Mouse (Mus musculus): Measurements from ENCODE around the gene Lsm10. TPM values are rescaled to one million over a fixed set of nuclear protein-coding genes. Genes with fewer than 3 reads are reported as not detected.
"Not testable (repeated sequence)": the region's sequence is repeated elsewhere in the genome, so short reads cannot be mapped to it uniquely, and the experiment has no call there.

The Lsm10 gene
- polyA plus RNA-seq, 1 experiment: 22.2 TPM

DNA sequence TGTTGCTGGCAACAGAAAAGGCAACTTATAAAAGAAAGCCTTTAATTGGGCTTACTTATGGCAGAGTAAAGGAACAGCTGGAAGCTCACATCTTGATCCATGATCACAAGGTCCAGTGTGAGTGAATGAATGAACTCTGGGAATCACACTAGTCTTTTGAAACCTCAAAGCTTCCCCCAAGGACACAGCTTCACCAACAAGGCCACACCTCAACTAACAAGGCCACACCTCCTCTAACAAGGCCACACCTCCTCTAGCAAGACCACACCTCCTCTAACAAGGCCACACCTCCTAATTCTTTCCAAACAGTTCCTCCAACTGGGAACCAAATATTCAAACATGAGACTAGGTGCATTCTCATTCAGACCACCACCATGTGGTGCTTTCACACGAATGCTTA is 14.8 kb upstream of the Lsm10 start:
- no peak overlapping the region for H3K4me3 ChIP-seq (ENCODE audit: extremely low read depth, insufficient read depth, insufficient read length)
- WGBS: 88% methylated on average over 1 of the region's 1 CpGs
- H3K36me3 ChIP-seq (ENCODE audit: control insufficient read depth, insufficient read depth, low read length): no peaks in the 10 kb centered on the region
- TF ChIP-seq POLR2A (IDR thresholded peaks at IDR 0.05; ENCODE audit: low read depth, low read length): no peak
- TF ChIP-seq CTCF (IDR thresholded peaks at IDR 0.05; ENCODE audit: extremely low read depth, insufficient read depth, insufficient read length, insufficient replicate concordance): no peak
- no peak for DNase-seq (ENCODE audit: low read depth in 1 of 2, low spot score in 2 of 2)
- H3K27ac ChIP-seq (ENCODE audit: insufficient read depth, low read length): no peak overlapping the region
- H3K27me3 ChIP-seq (ENCODE audit: control insufficient read depth, insufficient read depth, low read length): no peaks in the 10 kb centered on the region
- no peaks in the 10 kb centered on the region; the same call in 1 of the 2 replicates for H3K4me1 ChIP-seq (ENCODE audit: control insufficient read depth, insufficient read depth, insufficient read length)

DNA sequence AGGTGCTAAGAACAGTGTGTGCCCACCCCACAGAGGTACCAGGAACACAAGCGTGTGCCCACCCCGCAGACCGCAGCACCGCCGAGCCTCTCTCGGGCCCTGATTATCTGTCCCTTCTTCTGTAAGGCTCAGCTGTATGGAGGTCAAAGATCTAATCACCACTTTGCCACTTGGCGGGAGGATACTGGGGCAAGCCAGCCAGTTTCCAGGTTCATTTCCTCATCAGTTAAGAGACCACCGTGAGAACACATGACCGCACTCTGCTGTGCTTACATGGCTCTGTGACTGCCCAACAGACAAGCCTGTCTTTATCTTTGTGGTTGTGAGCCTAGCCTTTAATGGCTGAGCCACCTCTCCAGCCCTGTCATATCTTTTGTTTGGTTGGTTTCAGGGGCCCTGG is 13.4 kb upstream of the Lsm10 start:
- TF ChIP-seq CTCF (IDR thresholded peaks at IDR 0.05; ENCODE audit: extremely low read depth, insufficient read depth, insufficient read length, insufficient replicate concordance) (no peak), POLR2A (IDR thresholded peaks at IDR 0.05; ENCODE audit: low read depth, low read length) (no peak)
- no peaks in the 10 kb centered on the region for H3K27me3 ChIP-seq (ENCODE audit: control insufficient read depth, insufficient read depth, low read length)
- H3K4me3 ChIP-seq (ENCODE audit: extremely low read depth, insufficient read depth, insufficient read length): no peak overlapping the region
- H3K27ac ChIP-seq (ENCODE audit: insufficient read depth, low read length): no peak overlapping the region
- WGBS: 72% methylated on average over 9 of the region's 9 CpGs
- no peaks in the 10 kb centered on the region for H3K36me3 ChIP-seq (ENCODE audit: control insufficient read depth, insufficient read depth, low read length)
- DNase-seq (ENCODE audit: low read depth in 1 of 2, low spot score in 2 of 2): no peak
- no peaks in the 10 kb centered on the region; the same call in 1 of the 2 replicates for H3K4me1 ChIP-seq (ENCODE audit: control insufficient read depth, insufficient read depth, insufficient read length)

DNA sequence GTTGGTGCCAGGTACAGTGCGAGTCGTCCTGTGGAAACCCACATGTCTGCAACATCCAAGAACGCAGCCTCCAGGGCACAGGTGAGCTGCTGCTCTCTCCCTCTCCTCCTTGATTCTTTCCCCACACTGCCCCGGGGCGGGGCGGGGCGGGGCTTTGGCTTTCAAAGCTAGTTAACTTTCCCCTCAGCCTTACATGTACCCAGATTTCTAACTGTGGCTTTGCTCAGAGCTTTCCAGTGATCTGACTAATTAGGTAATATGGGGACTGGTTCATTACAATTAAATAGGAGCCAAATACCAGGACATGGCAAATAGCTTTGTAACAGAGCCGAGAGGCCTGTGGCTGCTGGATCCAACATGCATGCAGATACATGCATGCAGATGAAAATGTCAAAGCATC is 12.0 kb upstream of the Lsm10 start:
- WGBS: 87% methylated on average over 8 of the region's 8 CpGs
- H3K4me1 ChIP-seq (ENCODE audit: control insufficient read depth, insufficient read depth, insufficient read length): no peaks in the 10 kb centered on the region; the same call in 1 of the 2 replicates
- no peak overlapping the region for H3K4me3 ChIP-seq (ENCODE audit: extremely low read depth, insufficient read depth, insufficient read length)
- H3K36me3 ChIP-seq (ENCODE audit: control insufficient read depth, insufficient read depth, low read length): no peaks in the 10 kb centered on the region
- H3K27me3 ChIP-seq (ENCODE audit: control insufficient read depth, insufficient read depth, low read length): no peaks in the 10 kb centered on the region
- no peak for TF ChIP-seq POLR2A (IDR thresholded peaks at IDR 0.05; ENCODE audit: low read depth, low read length)
- DNase-seq (ENCODE audit: low read depth in 1 of 2, low spot score in 2 of 2): no peak
- no peak overlapping the region for H3K27ac ChIP-seq (ENCODE audit: insufficient read depth, low read length)

DNA sequence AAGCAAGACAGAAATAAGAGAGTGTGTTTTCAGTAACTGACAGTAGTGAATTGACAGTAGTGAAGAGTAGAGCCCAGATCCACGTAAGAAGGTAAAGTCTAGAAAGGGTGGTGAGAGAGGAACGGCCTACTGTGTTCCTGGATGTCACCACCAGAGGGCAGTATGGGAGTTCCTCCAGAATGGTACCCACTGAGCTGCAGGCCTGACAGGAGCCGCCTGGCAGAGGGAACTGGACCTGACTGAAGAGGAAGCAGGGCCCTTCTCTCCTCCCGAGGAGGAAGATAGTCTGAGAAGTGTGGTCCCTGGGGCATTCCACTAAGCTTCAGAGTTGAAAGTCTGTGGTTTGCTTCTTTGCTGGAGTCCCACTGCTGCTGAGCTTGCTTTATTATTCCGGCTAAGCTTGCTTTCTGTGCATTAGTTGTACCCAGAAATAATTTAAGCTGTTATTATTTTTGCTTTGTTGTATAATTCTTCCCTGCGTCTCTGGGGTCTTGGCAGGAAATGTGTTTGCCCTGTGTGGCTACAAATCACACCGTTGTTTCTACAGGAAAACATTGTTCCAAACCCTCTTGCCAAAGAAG is 10.3 kb upstream of the Lsm10 start:
- peak; percentile 92 for TF ChIP-seq CTCF (IDR thresholded peaks at IDR 0.05; ENCODE audit: extremely low read depth, insufficient read depth, insufficient read length, insufficient replicate concordance)
- TF ChIP-seq POLR2A (IDR thresholded peaks at IDR 0.05; ENCODE audit: low read depth, low read length): no peak
- no peak overlapping the region for H3K4me3 ChIP-seq (ENCODE audit: extremely low read depth, insufficient read depth, insufficient read length)
- DNase-seq (ENCODE audit: low read depth in 1 of 2, low spot score in 2 of 2): peak; percentile 75 to 82
- WGBS: 10% methylated on average over 7 of the region's 7 CpGs
- no peak overlapping the region for H3K27ac ChIP-seq (ENCODE audit: insufficient read depth, low read length)
- no peaks in the 10 kb centered on the region for H3K36me3 ChIP-seq (ENCODE audit: control insufficient read depth, insufficient read depth, low read length)
- H3K27me3 ChIP-seq (ENCODE audit: control insufficient read depth, insufficient read depth, low read length): no peaks in the 10 kb centered on the region
- H3K4me1 ChIP-seq (ENCODE audit: control insufficient read depth, insufficient read depth, insufficient read length): no peaks in the 10 kb centered on the region; the same call in 1 of the 2 replicates

DNA sequence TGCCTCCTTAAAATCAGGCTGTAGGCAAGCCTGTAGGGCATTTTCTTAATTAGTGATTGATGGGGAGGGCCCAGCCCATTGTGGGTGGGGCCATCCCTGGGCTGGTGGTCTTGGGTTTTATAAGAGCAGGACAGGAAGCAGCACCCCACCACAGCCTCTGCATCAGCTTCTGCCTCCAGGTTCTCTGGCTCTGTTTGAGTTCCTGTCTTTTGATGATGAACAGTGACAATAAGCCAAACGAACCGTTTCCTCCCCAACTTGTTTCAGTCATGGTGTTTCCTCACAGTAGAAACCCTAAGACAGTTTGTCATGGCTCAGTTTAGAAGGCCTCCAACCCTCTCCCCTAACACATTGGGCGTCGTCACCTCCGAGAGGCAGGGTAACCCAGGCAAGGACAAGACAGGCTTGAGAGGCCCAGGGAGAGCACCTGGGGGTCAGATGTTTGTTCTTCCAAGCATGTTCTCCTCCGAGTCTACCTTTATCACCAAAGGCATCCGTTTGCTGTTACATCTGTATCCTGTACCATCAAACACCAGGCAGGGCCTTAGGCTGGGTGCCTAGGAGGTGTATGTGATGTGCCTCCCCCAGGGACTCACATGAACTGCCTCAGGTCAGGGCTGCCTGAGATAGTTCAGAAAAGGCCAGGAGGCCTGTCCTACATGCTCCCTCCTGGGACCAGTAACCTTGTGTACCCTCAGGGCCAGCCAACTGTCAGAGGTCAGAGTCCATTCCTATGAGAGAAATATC is 6.1 kb upstream of the Lsm10 start:
- no peak for DNase-seq (ENCODE audit: low read depth in 1 of 2, low spot score in 2 of 2)
- Histone ChIP-seq H3K4me1 (ENCODE audit: control insufficient read depth, insufficient read depth, insufficient read length) (no peaks in the 10 kb centered on the region; the same call in 1 of the 2 replicates), H3K4me3 (ENCODE audit: extremely low read depth, insufficient read depth, insufficient read length) (no peak overlapping the region), H3K27me3 (ENCODE audit: control insufficient read depth, insufficient read depth, low read length) (no peaks in the 10 kb centered on the region), H3K27ac (ENCODE audit: insufficient read depth, low read length) (peak overlapping the region; percentile 77), H3K36me3 (ENCODE audit: control insufficient read depth, insufficient read depth, low read length) (no peaks in the 10 kb centered on the region)
- no peak for TF ChIP-seq POLR2A (IDR thresholded peaks at IDR 0.05; ENCODE audit: low read depth, low read length)
- no peak for TF ChIP-seq CTCF (IDR thresholded peaks at IDR 0.05; ENCODE audit: extremely low read depth, insufficient read depth, insufficient read length, insufficient replicate concordance)
- 38% methylated on average over 7 of the region's 7 CpGs for WGBS

DNA sequence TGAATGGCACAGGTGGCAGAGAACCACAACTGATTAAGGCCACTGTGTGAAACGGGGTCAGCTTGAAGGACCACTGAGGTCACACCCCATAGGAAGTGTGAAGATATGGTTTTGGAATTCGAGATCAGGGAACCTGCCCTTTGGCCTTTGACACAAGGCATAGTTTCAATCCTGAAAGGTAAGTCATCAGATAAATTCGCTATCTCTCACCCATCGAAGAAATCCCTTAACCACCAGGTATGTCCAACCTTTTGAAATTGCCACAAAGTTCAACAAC is 5.6 kb upstream of the Lsm10 start:
- no peak for DNase-seq (ENCODE audit: low read depth in 1 of 2, low spot score in 2 of 2)
- 79% methylated on average over 4 of the region's 4 CpGs for WGBS
- TF ChIP-seq CTCF (IDR thresholded peaks at IDR 0.05; ENCODE audit: extremely low read depth, insufficient read depth, insufficient read length, insufficient replicate concordance) (no peak), POLR2A (IDR thresholded peaks at IDR 0.05; ENCODE audit: low read depth, low read length) (no peak)
- Histone ChIP-seq H3K4me1 (ENCODE audit: control insufficient read depth, insufficient read depth, insufficient read length) (no peaks in the 10 kb centered on the region; the same call in 1 of the 2 replicates), H3K27ac (ENCODE audit: insufficient read depth, low read length) (peak overlapping the region; percentile 77), H3K27me3 (ENCODE audit: control insufficient read depth, insufficient read depth, low read length) (no peaks in the 10 kb centered on the region), H3K36me3 (ENCODE audit: control insufficient read depth, insufficient read depth, low read length) (no peaks in the 10 kb centered on the region), H3K4me3 (ENCODE audit: extremely low read depth, insufficient read depth, insufficient read length) (no peak overlapping the region)

DNA sequence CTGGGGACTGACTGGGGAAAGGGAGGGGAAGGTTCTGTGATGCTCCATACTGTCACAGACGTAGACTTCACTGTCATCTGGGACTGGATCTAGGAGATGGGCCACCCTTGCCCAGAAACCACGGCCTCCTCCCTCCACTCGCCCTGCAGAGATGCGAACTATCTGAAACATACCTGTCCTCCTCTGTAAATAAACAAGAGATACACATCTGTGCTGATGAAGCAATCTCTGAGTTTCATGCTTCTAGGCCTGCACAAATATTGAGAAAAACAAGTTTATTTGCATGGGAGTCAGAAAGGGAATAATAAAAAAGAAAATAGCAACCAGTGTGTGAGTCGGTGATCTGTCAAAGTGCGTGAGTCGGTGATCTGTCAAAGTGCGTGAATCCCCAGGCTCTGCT is 4.5 kb upstream of the Lsm10 start:
- WGBS: 90% methylated on average over 8 of the region's 8 CpGs
- H3K4me3 ChIP-seq (ENCODE audit: extremely low read depth, insufficient read depth, insufficient read length): no peak overlapping the region
- TF ChIP-seq CTCF (IDR thresholded peaks at IDR 0.05; ENCODE audit: extremely low read depth, insufficient read depth, insufficient read length, insufficient replicate concordance): no peak
- TF ChIP-seq POLR2A (IDR thresholded peaks at IDR 0.05; ENCODE audit: low read depth, low read length): no peak
- H3K27me3 ChIP-seq (ENCODE audit: control insufficient read depth, insufficient read depth, low read length): no peaks in the 10 kb centered on the region
- no peak for DNase-seq (ENCODE audit: low read depth in 1 of 2, low spot score in 2 of 2)
- H3K27ac ChIP-seq (ENCODE audit: insufficient read depth, low read length): no peak overlapping the region
- no peaks in the 10 kb centered on the region for H3K36me3 ChIP-seq (ENCODE audit: control insufficient read depth, insufficient read depth, low read length)
- peaks cover under 1% of the 10 kb centered on the region; the same call in 1 of the 2 replicates for H3K4me1 ChIP-seq (ENCODE audit: control insufficient read depth, insufficient read depth, insufficient read length)

DNA sequence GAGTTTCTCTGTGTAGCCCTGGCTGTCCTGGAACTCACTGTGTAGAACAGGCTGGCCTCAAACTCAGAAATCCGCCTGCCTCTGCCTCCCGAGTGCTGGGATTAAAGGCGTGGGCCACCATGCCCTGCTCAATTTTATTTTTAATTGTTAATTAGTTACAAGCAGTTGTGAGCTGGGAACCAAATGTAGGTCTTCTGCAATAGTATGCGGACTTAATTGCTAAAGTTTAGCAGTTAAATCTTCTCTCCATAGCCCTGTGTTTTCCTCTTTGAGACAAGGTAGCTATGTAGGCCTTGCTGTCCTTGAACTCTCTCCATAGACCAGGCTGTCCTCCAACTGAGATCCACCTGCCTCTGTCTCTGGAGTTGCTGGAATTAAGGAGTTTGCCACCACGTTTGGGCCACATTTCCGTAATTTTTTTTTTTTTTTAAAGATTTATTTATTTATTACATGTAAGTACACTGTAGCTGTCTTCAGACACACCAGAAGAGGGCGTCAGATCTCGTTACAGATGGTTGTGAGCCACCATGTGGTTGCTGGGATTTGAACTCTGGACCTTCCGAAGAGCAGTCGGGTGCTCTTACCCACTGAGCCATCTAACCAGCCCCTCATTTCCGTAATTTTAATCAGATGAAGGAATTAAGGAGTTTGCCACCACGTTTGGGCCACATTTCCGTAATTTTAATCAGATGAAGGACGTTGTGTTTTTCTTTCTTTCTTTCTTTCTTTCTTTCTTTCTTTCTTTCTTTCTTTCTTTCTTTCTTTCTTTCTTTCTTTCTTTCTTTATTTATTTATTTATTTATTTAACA is 597 bp upstream of the Lsm10 start:
- H3K4me3 ChIP-seq (ENCODE audit: extremely low read depth, insufficient read depth, insufficient read length): not testable (repeated sequence)

More for the DNA sequence above, 597 bp upstream of the Lsm10 start:
- not testable (repeated sequence) for DNase-seq (ENCODE audit: low read depth in 1 of 2, low spot score in 2 of 2); H3K36me3 ChIP-seq (ENCODE audit: control insufficient read depth, insufficient read depth, low read length); H3K27me3 ChIP-seq (ENCODE audit: control insufficient read depth, insufficient read depth, low read length); H3K27ac ChIP-seq (ENCODE audit: insufficient read depth, low read length); H3K4me1 ChIP-seq (ENCODE audit: control insufficient read depth, insufficient read depth, insufficient read length)
- 47% methylated on average over 14 of the region's 14 CpGs for WGBS

Measured in spleen, adult 2 months (tissue).